Mouse (Mus musculus) heart, postnatal 14 days (tissue): ENCODE data around the gene Ywhag. TPM values are rescaled to one million over a fixed set of nuclear protein-coding genes. Genes with fewer than 3 reads are reported as not detected.

Experiments
- DNase-seq, 2 experiments: peaks; one replicate each; pipeline ENCODE4 v3.0.0; 2021 to 2022
- intact Hi-C: fragments of 180-260 bp; cut with DNase I; formaldehyde crosslinking; loops from one replicate; pipeline ENCODE4 v1.15.1; 2025
- long read RNA-seq, 2 experiments: library from polyadenylated mRNA; stranded (forward); transcript quantifications; one replicate each; pipeline ENCODE4 v2.0.0; 2021
- total RNA-seq, 2 experiments: library from RNA; stranded (reverse); gene quantifications; 2 replicates each; pipeline ENCODE4 v1.2.3; 2021

Ywhag gene
- 100 to 1,000 TPM; 284 to 301 TPM for total RNA-seq
- long read RNA-seq, experiment 1, transcript Ywhag-201 (2 exons, 3,520 nt) = major isoform, 17 of 75 reads
- long read RNA-seq, experiment 1, partial matches to known transcripts = 57 of 75 reads
- long read RNA-seq, experiment 1, other reads (novel, unspliced or antisense) = 0 of 75 reads
- long read RNA-seq, experiment 2, transcript Ywhag-201 (2 exons, 3,520 nt) = major isoform, 10 of 50 reads
- long read RNA-seq, experiment 2, partial matches to known transcripts = 0 of 50 reads
- long read RNA-seq, experiment 2, other reads (novel, unspliced or antisense) = 39 of 50 reads

GRCm38 (mm10) chr5:135934481-135935175 lies at the start of gene Ywhag:
Gene Ywhag (minus strand): TSS chr5:135934616.
- intact Hi-C loops = loop anchor here (2.0 kb wide), 1 partner anchor 30 kb away; no protein-coding TSS in a partner anchor

DNA sequence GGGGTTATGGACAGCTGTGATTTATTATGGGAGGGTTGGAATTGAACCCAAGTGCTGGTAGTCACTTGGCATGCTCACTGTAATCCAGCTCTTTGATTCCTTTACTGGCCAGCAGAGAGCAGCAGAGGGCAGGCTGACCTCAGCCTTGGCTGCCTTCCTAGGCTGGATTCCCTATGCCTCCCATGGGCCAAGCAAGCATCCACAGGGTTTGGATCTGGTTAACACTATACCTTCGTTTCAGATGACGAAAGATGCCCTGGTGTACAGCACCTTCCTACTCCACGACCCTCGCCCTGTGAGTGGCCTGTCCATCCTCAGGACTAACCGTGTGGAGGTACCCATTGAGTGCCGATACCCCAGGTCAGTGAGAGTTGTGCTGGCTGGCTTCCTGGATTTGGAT lies 48.0 kb upstream of the Ywhag start:
- peak; percentile 77 to 82 for DNase-seq
- intact Hi-C loops = loop anchor here (2.0 to 5.0 kb wide), 5 partner anchors 14 to 80 kb away; no protein-coding TSS in a partner anchor

More at GRCm38 (mm10) chr5:135934481-135935175, at the start of gene Ywhag:
- DNase-seq = peak; percentile 99

DNA sequence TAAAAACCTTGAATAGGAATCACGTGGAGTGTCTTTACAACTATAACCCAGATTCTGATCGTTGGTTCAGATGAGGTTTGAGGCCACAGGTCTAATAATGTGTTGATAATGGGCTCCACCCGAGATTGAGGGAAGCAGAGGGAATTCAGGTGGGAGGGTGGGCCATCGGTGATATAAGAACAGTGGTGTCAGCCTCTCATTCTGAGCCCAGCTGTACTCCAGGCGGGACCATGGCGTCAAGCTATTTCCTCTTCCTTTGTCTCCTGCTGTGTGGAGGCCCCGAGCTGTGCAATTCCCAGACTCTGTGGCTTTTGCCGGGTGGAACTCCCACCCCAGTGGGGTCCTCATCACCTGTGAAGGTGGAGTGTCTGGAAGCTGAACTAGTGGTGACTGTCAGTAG lies 45.5 kb upstream of the Ywhag start, which contains the start of gene Zp3:
TSS of gene Zp3 (plus strand) at position 196 of the 400 bp plus-strand sequence.
- intact Hi-C loops = loop anchor here (5.0 kb wide), 3 partner anchors 47 to 78 kb away; no protein-coding TSS in a partner anchor
- DNase-seq = no peak

GRCm38 (mm10) chr5:135979381-135979780 lies 45.0 kb upstream of the Ywhag start:
- intact Hi-C loops = no loop called here
- no peak for DNase-seq

- DNase-seq = no peak
- intact Hi-C loops = no loop called here
These were observed 41.7 kb upstream of the Ywhag start for GRCm38 (mm10) chr5:135975893-135976668.

DNA sequence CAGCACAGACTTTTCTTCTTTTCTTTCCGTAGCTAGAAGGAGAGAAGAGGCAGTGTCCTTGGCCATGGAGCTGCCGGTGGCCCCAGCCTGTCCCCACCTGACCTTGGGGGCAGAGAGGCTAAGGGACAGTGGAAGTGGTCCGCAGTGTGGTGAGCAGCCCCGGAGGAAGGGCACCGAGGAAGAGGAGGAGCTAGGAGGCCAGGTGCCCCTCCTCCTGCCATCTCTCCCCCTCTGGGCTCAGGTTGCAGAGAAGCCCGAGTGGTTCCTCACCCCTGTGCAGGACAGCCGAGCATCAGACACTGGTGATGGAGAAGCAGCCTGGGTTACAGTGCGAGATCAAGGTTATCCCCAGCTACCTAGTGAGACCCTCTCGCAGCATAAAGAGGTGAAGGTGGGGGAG lies 39.9 kb upstream of the Ywhag start, which contains the start of gene Ssc4d:
TSS of gene Ssc4d (minus strand) at position 167 of the 400 bp plus-strand sequence.
- DNase-seq = no peak
- intact Hi-C loops = no loop called here

DNA sequence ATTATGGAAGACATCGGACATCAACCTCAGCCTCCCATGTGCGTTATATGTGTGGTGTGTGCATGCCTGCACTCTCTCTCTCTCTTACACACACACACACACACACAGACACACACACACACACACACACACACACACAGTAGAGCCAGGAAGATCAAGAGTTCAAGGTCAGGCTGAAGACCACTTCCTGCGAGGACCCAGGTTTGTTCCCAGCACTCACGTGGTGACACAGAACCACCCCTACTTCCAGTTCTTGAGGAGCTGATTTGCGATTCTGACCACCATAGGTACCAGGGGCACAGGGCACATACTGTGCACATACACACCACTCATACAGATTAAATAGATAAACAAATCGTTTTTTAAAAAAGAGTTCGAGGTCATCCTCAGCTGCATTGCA lies 37.5 kb upstream of the Ywhag start:
- intact Hi-C loops = no loop called here
- no peak for DNase-seq

DNA sequence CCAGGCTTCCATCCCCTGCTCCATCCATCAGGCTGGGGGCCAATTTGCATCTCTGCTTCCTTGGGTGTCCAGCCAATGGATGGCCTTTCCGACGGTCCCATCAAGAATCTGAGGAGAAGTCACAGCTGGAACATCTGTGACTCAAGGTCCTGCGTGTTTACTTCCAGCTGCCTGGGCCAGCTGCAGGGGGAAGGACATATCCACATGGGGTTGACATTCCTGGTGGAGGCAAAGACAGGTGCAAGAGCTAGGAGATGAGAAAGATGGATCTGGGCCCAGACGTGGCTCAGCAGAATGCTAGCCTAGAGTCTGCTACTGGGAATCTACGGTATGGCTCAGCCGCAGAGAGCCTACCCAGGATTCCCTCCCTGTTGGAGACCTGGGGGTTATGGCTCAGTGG lies 35.8 kb upstream of the Ywhag start:
- DNase-seq = no peak
- intact Hi-C loops = no loop called here

- intact Hi-C loops = loop anchor here (5.0 kb wide), 1 partner anchor 66 kb away; no protein-coding TSS in a partner anchor
- peak; percentile 51 to 67 for DNase-seq
These were observed 34.4 kb upstream of the Ywhag start for GRCm38 (mm10) chr5:135968781-135969180.

- DNase-seq = no peak
- intact Hi-C loops = loop anchor here (5.0 kb wide), 1 partner anchor 65 kb away; no protein-coding TSS in a partner anchor
These were observed 32.5 kb upstream of the Ywhag start for GRCm38 (mm10) chr5:135966866-135967265.

- intact Hi-C loops = loop anchor here (5.0 kb wide), 1 partner anchor 63 kb away; no protein-coding TSS in a partner anchor
These were observed 31.1 kb upstream of the Ywhag start for GRCm38 (mm10) chr5:135965501-135965930.

DNA sequence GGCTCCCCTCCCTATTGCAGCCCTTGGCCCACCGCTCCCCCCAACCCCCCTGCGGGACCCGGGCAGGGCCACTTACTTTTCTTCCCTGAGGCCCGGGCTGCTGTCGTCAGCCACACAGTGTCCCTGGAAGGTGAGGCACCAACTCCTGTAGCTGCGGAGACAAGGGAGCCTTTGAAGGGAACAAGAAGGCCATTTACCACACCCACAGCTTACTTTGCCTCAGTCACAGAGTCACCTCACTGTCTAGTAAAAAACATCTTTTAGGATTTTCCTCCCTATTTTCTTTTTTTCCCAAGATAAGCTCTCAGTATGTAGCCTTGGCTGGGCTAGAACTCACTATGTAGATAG lies 28.8 kb upstream of the Ywhag start:
- no peak for DNase-seq
- intact Hi-C loops = no loop called here

More at GRCm38 (mm10) chr5:135965501-135965930, 31.1 kb upstream of the Ywhag start:
- peak in 1 of 2 experiments; percentile 39 for DNase-seq

GRCm38 (mm10) chr5:135962492-135963279 lies 28.3 kb upstream of the Ywhag start:
- peak; percentile 98 for DNase-seq
- intact Hi-C loops = no loop called here

DNA sequence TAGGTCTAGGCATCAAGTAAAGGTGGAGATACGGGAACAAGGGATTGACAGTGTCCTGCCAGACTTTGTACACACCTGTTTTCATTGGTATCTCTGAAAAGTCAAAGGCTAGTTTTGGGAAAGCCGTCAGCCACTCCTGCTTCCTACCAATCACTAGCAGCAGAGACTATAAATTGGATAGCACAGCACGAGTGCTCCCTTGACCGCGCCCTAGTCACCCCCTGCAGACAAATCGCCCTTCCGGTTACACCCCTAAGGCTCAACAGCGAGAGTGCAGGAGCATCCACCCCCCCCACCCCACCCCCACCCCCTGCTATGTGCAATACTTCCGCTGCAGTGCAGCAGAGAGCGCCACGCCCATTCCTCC lies 27.7 kb upstream of the Ywhag start:
- no peak for DNase-seq
- intact Hi-C loops = no loop called here

DNA sequence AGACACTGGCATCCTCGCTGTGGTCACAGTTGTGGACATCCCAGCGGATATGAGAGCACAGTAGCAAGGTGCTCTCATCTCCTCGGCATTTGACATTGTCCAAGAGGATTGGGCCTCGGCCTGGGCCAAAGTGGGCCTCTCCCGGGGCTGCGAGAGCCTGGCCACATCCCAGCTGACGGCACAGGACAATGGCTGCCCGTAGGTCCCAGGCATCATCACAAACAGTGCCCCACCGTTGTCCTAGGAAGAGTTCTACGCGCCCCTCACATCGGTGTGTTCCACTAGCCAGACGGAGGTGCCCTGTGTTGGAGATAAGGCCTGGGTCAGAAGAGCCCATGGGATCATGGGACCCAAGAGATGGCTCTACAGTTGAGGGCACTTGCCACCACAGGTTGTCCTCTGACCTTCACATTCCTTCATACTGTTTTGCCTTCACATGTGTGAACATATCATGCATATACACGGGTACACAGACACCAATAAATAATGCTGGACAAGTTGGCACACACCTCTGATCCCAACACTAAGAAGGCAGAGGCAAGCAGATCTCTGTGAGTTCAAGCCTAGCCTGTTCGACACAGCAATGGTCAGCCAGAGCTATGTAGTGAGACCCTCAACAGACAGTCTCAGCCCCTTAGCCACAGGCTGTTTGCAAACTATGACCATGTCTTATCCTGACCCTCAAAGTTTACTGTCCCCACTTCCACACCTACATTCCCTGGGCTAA lies 26.7 kb upstream of the Ywhag start:
- DNase-seq = no peak

DNA sequence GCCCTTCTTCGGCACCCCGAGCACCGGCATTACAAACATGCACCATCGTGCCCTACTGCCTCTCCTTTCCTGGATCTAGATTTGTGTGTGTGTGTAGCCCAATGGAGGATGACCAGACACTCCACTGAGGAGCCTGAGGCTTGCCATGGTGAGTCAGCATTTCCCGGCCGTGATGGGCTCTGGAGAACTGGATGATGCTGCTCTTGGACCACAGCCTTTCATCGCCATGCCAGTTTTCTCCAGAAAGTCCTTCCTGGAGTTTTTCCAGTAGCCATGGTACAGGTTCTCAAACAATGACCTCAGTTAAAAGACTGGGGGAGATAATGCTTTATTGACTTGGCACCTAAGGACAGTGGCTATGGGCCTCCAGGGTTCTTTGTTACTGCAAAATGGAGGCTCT lies 25.5 kb upstream of the Ywhag start:
- intact Hi-C loops = loop anchor here (10.0 kb wide), 1 partner anchor 265 kb away; no protein-coding TSS in a partner anchor
- no peak for DNase-seq

More for the DNA sequence above, 26.7 kb upstream of the Ywhag start:
- intact Hi-C loops = no loop called here

DNA sequence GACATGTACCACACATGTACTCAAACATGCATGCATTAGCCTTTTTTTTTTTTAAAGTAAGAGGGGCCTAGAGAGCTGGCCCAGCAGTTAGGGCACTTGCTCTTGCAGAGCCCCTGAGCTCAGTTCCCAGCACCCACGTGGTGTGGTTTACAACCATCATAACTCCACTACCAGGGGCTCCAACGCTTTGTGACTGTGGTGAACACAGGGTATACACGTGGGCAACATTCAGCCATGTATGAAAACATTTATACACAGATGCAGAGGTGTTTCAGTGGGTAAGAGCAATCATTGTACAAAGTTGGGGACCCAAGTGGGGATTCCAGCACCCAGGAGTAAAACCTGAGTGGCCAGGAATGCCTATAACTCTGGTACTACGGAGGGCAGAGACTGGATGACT lies 24.0 kb upstream of the Ywhag start:
- intact Hi-C loops = loop anchor here (10.0 kb wide), 1 partner anchor 264 kb away; no protein-coding TSS in a partner anchor
- no peak for DNase-seq

- peak; percentile 91 to 93 for DNase-seq
- intact Hi-C loops = loop anchor here (10.0 kb wide), 1 partner anchor 263 kb away; no protein-coding TSS in a partner anchor
These were observed 23.0 kb upstream of the Ywhag start for GRCm38 (mm10) chr5:135957207-135957974.
